Mouse (Mus musculus): ENCODE measurements at regions not wholly inside any gene's neighbourhood (a gene's known extent, or its start where the extent isn't known, plus 50 kb on each side); places are given as distances from the start of the nearest gene placed in this dataset.
A peak's percentile ranks its signal among the peaks of the same experiment; 100 is the strongest.

- DNase-seq (ENCODE audit: inconsistent ontology term) = no peak
Observed at GRCm38 (mm10) chr4:152935484-152935883, 457.8 kb upstream of the Kcnab2 start.

GRCm38 (mm10) chr4:152928422-152928985, 450.8 kb upstream of the Kcnab2 start:
- DNase-seq (ENCODE audit: inconsistent ontology term) = no peak

GRCm38 (mm10) chr4:152920261-152920660, 442.6 kb upstream of the Kcnab2 start:
- no peak for DNase-seq (ENCODE audit: inconsistent ontology term)

GRCm38 (mm10) chr4:152919851-152920250, 442.2 kb upstream of the Kcnab2 start:
- DNase-seq (ENCODE audit: inconsistent ontology term) = no peak

- DNase-seq (ENCODE audit: inconsistent ontology term) = peak; percentile 50
Observed at GRCm38 (mm10) chr4:152916576-152916975, 438.9 kb upstream of the Kcnab2 start.

- peak; percentile 30 for DNase-seq (ENCODE audit: inconsistent ontology term)
Observed at GRCm38 (mm10) chr4:152913497-152913896, 435.8 kb upstream of the Kcnab2 start.

GRCm38 (mm10) chr4:152912846-152913245, 435.2 kb upstream of the Kcnab2 start:
- DNase-seq (ENCODE audit: inconsistent ontology term) = peak; percentile 28

GRCm38 (mm10) chr4:152908235-152908634, 430.6 kb upstream of the Kcnab2 start:
- no peak for DNase-seq (ENCODE audit: inconsistent ontology term)

- no peak for DNase-seq (ENCODE audit: inconsistent ontology term)
Observed at GRCm38 (mm10) chr4:152902851-152903250, 425.2 kb upstream of the Kcnab2 start.

- DNase-seq (ENCODE audit: inconsistent ontology term) = no peak
Observed at GRCm38 (mm10) chr4:152900049-152900448, 422.4 kb upstream of the Kcnab2 start.

GRCm38 (mm10) chr4:152895076-152895475, 417.4 kb upstream of the Kcnab2 start:
- DNase-seq (ENCODE audit: inconsistent ontology term) = peak; percentile 13

GRCm38 (mm10) chr4:152892997-152893396, 415.3 kb upstream of the Kcnab2 start:
- DNase-seq (ENCODE audit: inconsistent ontology term) = no peak

GRCm38 (mm10) chr4:152889211-152889610, 411.5 kb upstream of the Kcnab2 start:
- no peak for DNase-seq (ENCODE audit: inconsistent ontology term)

- no peak for DNase-seq (ENCODE audit: inconsistent ontology term)
Observed at GRCm38 (mm10) chr4:152888306-152888705, 410.6 kb upstream of the Kcnab2 start.

- no peak for DNase-seq (ENCODE audit: inconsistent ontology term)
Observed at GRCm38 (mm10) chr4:152886773-152887172, 409.1 kb upstream of the Kcnab2 start.

GRCm38 (mm10) chr4:152881433-152881930, 403.8 kb upstream of the Kcnab2 start:
- DNase-seq (ENCODE audit: inconsistent ontology term) = no peak

GRCm38 (mm10) chr4:152880368-152880767, 402.7 kb upstream of the Kcnab2 start:
- DNase-seq (ENCODE audit: inconsistent ontology term) = no peak

GRCm38 (mm10) chr4:152878941-152879340, 401.3 kb upstream of the Kcnab2 start:
- DNase-seq (ENCODE audit: inconsistent ontology term) = no peak

GRCm38 (mm10) chr4:152878401-152878800, 400.7 kb upstream of the Kcnab2 start:
- no peak for DNase-seq (ENCODE audit: inconsistent ontology term)

GRCm38 (mm10) chr4:152870046-152870445, 392.4 kb upstream of the Kcnab2 start:
- DNase-seq (ENCODE audit: inconsistent ontology term) = no peak

GRCm38 (mm10) chr4:152865894-152866293, 388.2 kb upstream of the Kcnab2 start:
- no peak for DNase-seq (ENCODE audit: inconsistent ontology term)

- peak; percentile 6 for DNase-seq (ENCODE audit: inconsistent ontology term)
Observed at GRCm38 (mm10) chr4:152862818-152863614, 385.3 kb upstream of the Kcnab2 start.

GRCm38 (mm10) chr4:152859161-152859560, 381.5 kb upstream of the Kcnab2 start:
- no peak for DNase-seq (ENCODE audit: inconsistent ontology term)

Data from Muller cell, postnatal 12 days (primary cell).